Mouse (Mus musculus) retina, postnatal 1 day (tissue): ENCODE data around the gene Dnajc11.
A peak's percentile ranks its signal among the peaks of the same experiment; 100 is the strongest.

ENCODE experiments used
- DNase-seq: peaks from one replicate; pipeline ENCODE4 v3.0.0-alpha.2; 2012

Dnajc11 gene

GRCm38 (mm10) chr4:151988342-151989109 lies 55.0 kb downstream of the Dnajc11 start, which contains the start of gene Thap3:
Gene Thap3, minus strand, starts transcription at chr4:151988997.
- DNase-seq: peak; percentile 80

GRCm38 (mm10) chr4:151989110-151989488 lies 55.6 kb downstream of the Dnajc11 start:
- no peak for DNase-seq

- no peak for DNase-seq
Measured at GRCm38 (mm10) chr4:151992091-151992490, 58.6 kb downstream of the Dnajc11 start.

- DNase-seq: no peak
Measured at GRCm38 (mm10) chr4:151993035-151993434, 59.5 kb downstream of the Dnajc11 start.

GRCm38 (mm10) chr4:151994228-151995171 lies 61.0 kb downstream of the Dnajc11 start:
- DNase-seq: peak; percentile 57

GRCm38 (mm10) chr4:151995371-151996172 lies 62.1 kb downstream of the Dnajc11 start:
- no peak for DNase-seq

- DNase-seq: peak; percentile 100
Measured at GRCm38 (mm10) chr4:151996173-151996950, 62.9 kb downstream of the Dnajc11 start, which contains the start of gene Phf13. Gene Phf13, minus strand, starts transcription at chr4:151996258.

- DNase-seq: no peak
Measured at GRCm38 (mm10) chr4:151996951-151997222, 63.4 kb downstream of the Dnajc11 start.

GRCm38 (mm10) chr4:151997701-151998100 lies 64.2 kb downstream of the Dnajc11 start:
- no peak for DNase-seq

GRCm38 (mm10) chr4:151999481-151999880 lies 66.0 kb downstream of the Dnajc11 start:
- DNase-seq: no peak

- DNase-seq: no peak
Measured at GRCm38 (mm10) chr4:152000906-152001305, 67.4 kb downstream of the Dnajc11 start.

- no peak for DNase-seq
Measured at GRCm38 (mm10) chr4:152001335-152001734, 67.8 kb downstream of the Dnajc11 start.

- no peak for DNase-seq
Measured at GRCm38 (mm10) chr4:152002063-152002462, 68.6 kb downstream of the Dnajc11 start.

GRCm38 (mm10) chr4:152006137-152006536 lies 72.6 kb downstream of the Dnajc11 start:
- DNase-seq: no peak

GRCm38 (mm10) chr4:152006812-152007211 lies 73.3 kb downstream of the Dnajc11 start:
- DNase-seq: no peak

- peak; percentile 17 for DNase-seq
Measured at GRCm38 (mm10) chr4:152007481-152008147, 74.1 kb downstream of the Dnajc11 start.

- DNase-seq: no peak
Measured at GRCm38 (mm10) chr4:152008148-152008500, 74.6 kb downstream of the Dnajc11 start.

GRCm38 (mm10) chr4:152008622-152009075 lies 75.2 kb downstream of the Dnajc11 start, which contains the start of gene Klhl21:
Gene Klhl21, plus strand, starts transcription at chr4:152008803.
- DNase-seq: peak; percentile 95

GRCm38 (mm10) chr4:152009076-152010051 lies 75.9 kb downstream of the Dnajc11 start:
- DNase-seq: peak; percentile 73

GRCm38 (mm10) chr4:152010091-152010706 lies 76.7 kb downstream of the Dnajc11 start:
- peak; percentile 58 for DNase-seq
